In the genomic region with DNA sequence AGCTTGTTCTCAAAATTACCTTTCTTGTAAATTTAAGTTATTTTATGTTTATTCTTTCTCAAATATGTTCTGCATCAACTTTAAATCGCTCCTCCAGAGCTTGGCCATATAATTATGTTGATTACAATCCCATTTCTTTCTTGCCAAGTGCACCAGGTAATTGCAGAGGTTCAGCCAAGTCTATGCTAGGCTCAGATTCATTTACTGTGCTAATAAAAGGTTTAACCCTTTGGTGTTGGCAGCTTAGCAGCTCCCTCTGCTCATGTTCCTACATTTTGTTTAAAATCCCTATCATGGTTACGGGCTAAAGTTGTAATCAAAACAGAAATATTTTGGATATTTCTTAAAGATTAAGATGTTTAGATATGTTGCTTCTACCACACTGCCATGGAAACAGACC, we compare ENCODE assay signal across 28 mouse cellular contexts.
DNase-seq lines count a peak whose midpoint lies in the region; ATAC-seq and TF ChIP-seq lines count a peak whose summit lies in the region.
"Had no signal": no experiment of that assay in that cellular context is flagged by ENCODE, and none has a peak within 500 bp of the region (broad histone marks: within the 10 kb centered on the region; RNA-seq: fewer than 3 reads in every experiment).

No protein-coding gene starts in this region.

- peak; percentile 36 for DNase-seq in forebrain, embryonic 14.5 days (ENCODE audit: low spot score)
- DNase-seq in forebrain, postnatal 0 days, result no peak
- peak; percentile 4 for DNase-seq in midbrain, postnatal 0 days (ENCODE audit: low spot score)
- no peak for DNase-seq in midbrain, embryonic 10.5 days (ENCODE audit: low spot score)
- DNase-seq in limb, embryonic 14.5 days (ENCODE audit: low spot score), result peak; percentile 45
- DNase-seq in adrenal gland, postnatal 14 days, result no peak
- DNase-seq: adrenal gland, postnatal 25 days; B cell, adult 2 months; cerebellum, adult 11 months; cerebellum, adult 2 months; cerebellum, adult 9-11 months; cerebellum, postnatal 25 days; gastrocnemius, postnatal 10 days; gastrocnemius, postnatal 36 days; heart, adult 2 months; heart, postnatal 14 days; heart, postnatal 4 days had no signal

- no peaks in the 10 kb centered on the region for H3K4me1 ChIP-seq in forebrain, embryonic 14.5 days (ENCODE audit: control insufficient read depth, insufficient read depth, low read length)
- H3K4me1 ChIP-seq in forebrain, postnatal 0 days (ENCODE audit: insufficient read depth), result no peaks in the 10 kb centered on the region
- no peaks in the 10 kb centered on the region for H3K4me1 ChIP-seq in midbrain, postnatal 0 days (ENCODE audit: insufficient read depth, low read length)
- H3K4me1 ChIP-seq in midbrain, embryonic 10.5 days, result no peaks in the 10 kb centered on the region
- no peaks in the 10 kb centered on the region for H3K4me1 ChIP-seq in limb, embryonic 14.5 days (ENCODE audit: control insufficient read depth, insufficient read depth, low read length)
- H3K4me1 ChIP-seq: embryonic facial prominence, embryonic 15.5 days; forebrain, embryonic 15.5 days; heart, embryonic 10.5 days; heart, embryonic 13.5 days had no signal

- ATAC-seq in forebrain, embryonic 14.5 days, result no peak
- ATAC-seq in forebrain, postnatal 0 days, result no peak
- ATAC-seq in midbrain, postnatal 0 days (ENCODE audit: low FRiP score), result no peak
- ATAC-seq in limb, embryonic 14.5 days (ENCODE audit: low FRiP score, low read depth), result no peak
- ATAC-seq: forebrain, embryonic 15.5 days; hindbrain, postnatal 0 days; inflammation-experienced regulatory T-cells, adult 6 months; intestine, embryonic 16.5 days; Patski had no signal

- H3K36me3 ChIP-seq in forebrain, embryonic 14.5 days (ENCODE audit: control insufficient read depth, insufficient read depth, low read length), result no peaks in the 10 kb centered on the region
- H3K36me3 ChIP-seq in forebrain, postnatal 0 days (ENCODE audit: insufficient read depth), result no peaks in the 10 kb centered on the region
- no peaks in the 10 kb centered on the region for H3K36me3 ChIP-seq in midbrain, postnatal 0 days (ENCODE audit: insufficient read depth, low read length)
- no peaks in the 10 kb centered on the region for H3K36me3 ChIP-seq in midbrain, embryonic 10.5 days
- H3K36me3 ChIP-seq in limb, embryonic 14.5 days (ENCODE audit: control insufficient read depth, insufficient read depth, low read length), result no peaks in the 10 kb centered on the region
- H3K36me3 ChIP-seq: embryonic facial prominence, embryonic 15.5 days; forebrain, embryonic 15.5 days; G1E; heart, embryonic 10.5 days; heart, embryonic 13.5 days had no signal

- TF ChIP-seq POLR2A in limb, embryonic 14.5 days (IDR thresholded peaks at IDR 0.05; ENCODE audit: borderline replicate concordance, extremely low read depth, insufficient read depth, insufficient read length), result no peak

- no peak overlapping the region for H3K27ac ChIP-seq in forebrain, embryonic 14.5 days (ENCODE audit: low read depth, low read length)
- no peak overlapping the region for H3K27ac ChIP-seq in forebrain, postnatal 0 days (ENCODE audit: low read depth, low read length)
- H3K27ac ChIP-seq in midbrain, postnatal 0 days (ENCODE audit: low read depth, low read length), result no peak overlapping the region
- H3K27ac ChIP-seq in midbrain, embryonic 10.5 days (replicated peaks), result no peak overlapping the region
- no peak overlapping the region for H3K27ac ChIP-seq in limb, embryonic 14.5 days (replicated peaks; ENCODE audit: low read depth, low read length)
- H3K27ac ChIP-seq: embryonic facial prominence, embryonic 15.5 days; forebrain, embryonic 15.5 days; heart, adult 2 months; heart, embryonic 10.5 days; heart, embryonic 13.5 days; hindbrain, embryonic 14.5 days; hindbrain, postnatal 0 days had no signal

- no peak overlapping the region for H3K4me2 ChIP-seq in forebrain, embryonic 14.5 days (ENCODE audit: low read length)
- H3K4me2 ChIP-seq in forebrain, postnatal 0 days (ENCODE audit: low read depth), result no peak overlapping the region
- no peak overlapping the region for H3K4me2 ChIP-seq in midbrain, postnatal 0 days (ENCODE audit: low read depth, low read length, poor library complexity, severe bottlenecking)
- no peak overlapping the region for H3K4me2 ChIP-seq in limb, embryonic 14.5 days (replicated peaks; ENCODE audit: low read depth, low read length, severe bottlenecking)
- H3K4me2 ChIP-seq: embryonic facial prominence, embryonic 15.5 days; forebrain, embryonic 15.5 days; heart, embryonic 13.5 days; hindbrain, embryonic 14.5 days had no signal

- no peak overlapping the region for H3K9ac ChIP-seq in forebrain, embryonic 14.5 days (ENCODE audit: low read length)
- no peak overlapping the region for H3K9ac ChIP-seq in forebrain, postnatal 0 days
- no peak overlapping the region for H3K9ac ChIP-seq in midbrain, postnatal 0 days (replicated peaks; ENCODE audit: low read length, poor library complexity, severe bottlenecking)
- H3K9ac ChIP-seq in limb, embryonic 14.5 days (ENCODE audit: low read depth, low read length, severe bottlenecking), result no peak overlapping the region
- H3K9ac ChIP-seq: embryonic facial prominence, embryonic 15.5 days; forebrain, embryonic 15.5 days; heart, embryonic 13.5 days; hindbrain, embryonic 14.5 days had no signal

- H3K27me3 ChIP-seq in forebrain, embryonic 14.5 days (replicated peaks; ENCODE audit: control insufficient read depth, insufficient read depth, low read length), result no peaks in the 10 kb centered on the region
- no peaks in the 10 kb centered on the region for H3K27me3 ChIP-seq in forebrain, postnatal 0 days (ENCODE audit: insufficient read depth, low read length)
- H3K27me3 ChIP-seq in midbrain, postnatal 0 days (ENCODE audit: insufficient read depth, low read length), result no peaks in the 10 kb centered on the region
- H3K27me3 ChIP-seq in midbrain, embryonic 10.5 days (ENCODE audit: low read depth, poor library complexity, severe bottlenecking), result no peaks in the 10 kb centered on the region
- no peaks in the 10 kb centered on the region for H3K27me3 ChIP-seq in limb, embryonic 14.5 days (ENCODE audit: control insufficient read depth, insufficient read depth, low read length)
- H3K27me3 ChIP-seq: CH12.LX; embryonic facial prominence, embryonic 15.5 days; forebrain, embryonic 15.5 days; heart, embryonic 13.5 days; Patski had no signal

- no peaks in the 10 kb centered on the region for H3K9me3 ChIP-seq in forebrain, embryonic 14.5 days (replicated peaks; ENCODE audit: control insufficient read depth, low read length)
- no peaks in the 10 kb centered on the region for H3K9me3 ChIP-seq in forebrain, postnatal 0 days (ENCODE audit: low read length)
- no peaks in the 10 kb centered on the region for H3K9me3 ChIP-seq in midbrain, postnatal 0 days (ENCODE audit: low read length)
- H3K9me3 ChIP-seq in midbrain, embryonic 10.5 days (replicated peaks), result no peaks in the 10 kb centered on the region; the same call in 1 of the 2 replicates
- H3K9me3 ChIP-seq in limb, embryonic 14.5 days (ENCODE audit: control insufficient read depth, low read length), result no peaks in the 10 kb centered on the region
- H3K9me3 ChIP-seq: embryonic facial prominence, embryonic 15.5 days; forebrain, embryonic 15.5 days; heart, embryonic 10.5 days had no signal

- TF ChIP-seq CTCF in forebrain, postnatal 0 days (IDR thresholded peaks at IDR 0.05; ENCODE audit: low read depth), result no peak
- no peak for TF ChIP-seq CTCF in midbrain, postnatal 0 days (IDR thresholded peaks at IDR 0.05)

- no peak overlapping the region for H3K4me3 ChIP-seq in forebrain, embryonic 14.5 days (ENCODE audit: low read depth, low read length)
- no peak overlapping the region for H3K4me3 ChIP-seq in forebrain, postnatal 0 days (ENCODE audit: low read depth, low read length)
- no peak overlapping the region for H3K4me3 ChIP-seq in midbrain, postnatal 0 days (ENCODE audit: low read depth, low read length)
- no peak overlapping the region for H3K4me3 ChIP-seq in midbrain, embryonic 10.5 days
- no peak overlapping the region for H3K4me3 ChIP-seq in limb, embryonic 14.5 days (replicated peaks; ENCODE audit: low read length)
- H3K4me3 ChIP-seq: embryonic facial prominence, embryonic 15.5 days; forebrain, embryonic 15.5 days; heart, adult 2 months; heart, embryonic 10.5 days; heart, embryonic 13.5 days had no signal

- WGBS in forebrain, embryonic 14.5 days, result 61% methylated on average over 2 of the region's 2 CpGs
- WGBS in forebrain, postnatal 0 days, result 51% methylated on average over 2 of the region's 2 CpGs
- 83% methylated on average over 2 of the region's 2 CpGs for WGBS in midbrain, postnatal 0 days
- 90% methylated on average over 2 of the region's 2 CpGs for WGBS in midbrain, embryonic 10.5 days
- WGBS in limb, embryonic 14.5 days, result 38% methylated on average over 2 of the region's 2 CpGs

Comparison
In these comparisons a context has a peak if more than half of its experiments do, and no peak if none do; other contexts are left out.
1. DNase-seq: peak in forebrain, embryonic 14.5 days (single experiment), midbrain, postnatal 0 days (single experiment) and limb, embryonic 14.5 days (single experiment); none in forebrain, postnatal 0 days (single experiment), midbrain, embryonic 10.5 days (single experiment) and adrenal gland, postnatal 14 days (single experiment).